Mouse (Mus musculus) left cerebral cortex, postnatal 14 days (tissue): ENCODE measurements around the gene Parl. TPM values are rescaled to one million over a fixed set of nuclear protein-coding genes. Genes with fewer than 3 reads are reported as not detected.

Source experiments
- DNase-seq, 2 experiments: peaks; one replicate each; pipeline ENCODE4 v3.0.0; 2021 to 2022; ENCODE audit warnings: low spot score in 2 of 2, mixed read lengths in 1 of 2
- intact Hi-C: fragments of 180-260 bp; cut with DNase I; formaldehyde crosslinking; loops from one replicate; pipeline ENCODE4 v1.15.1; 2025
- long read RNA-seq, 2 experiments: library from polyadenylated mRNA; stranded (forward); transcript quantifications; one replicate each; pipeline ENCODE4 v2.0.0; 2021
- total RNA-seq, 2 experiments: library from RNA; stranded (reverse); gene quantifications; 2 replicates each; pipeline ENCODE4 v1.2.3; 2021

Gene Parl
- 10 to 100 TPM; 62.2 to 63.4 TPM for total RNA-seq
- long read RNA-seq, experiment 1, transcript Parl-201 (10 exons, 1,348 nt) = major isoform, 38 of 47 reads
- long read RNA-seq, experiment 1, partial matches to known transcripts = 1 of 47 reads
- long read RNA-seq, experiment 1, other reads (novel, unspliced or antisense) = 1 of 47 reads
- long read RNA-seq, experiment 2, transcript Parl-201 (10 exons, 1,348 nt) = major isoform, 24 of 32 reads
- long read RNA-seq, experiment 2, partial matches to known transcripts = 1 of 32 reads
- long read RNA-seq, experiment 2, other reads (novel, unspliced or antisense) = 6 of 32 reads

- intact Hi-C loops = loop anchor here (1.0 to 10.0 kb wide), 3 partner anchors 60 to 173 kb away; partner anchors contain the start of gene Map6d1
- DNase-seq = peak; percentile 85 to 88
These were observed at the start of gene Parl for GRCm38 (mm10) chr16:20301770-20302649. Parl (minus strand) TSS chr16:20302387.

GRCm38 (mm10) chr16:20345464-20345863, 43.3 kb upstream of the Parl start:
- intact Hi-C loops = no loop called here
- no peak for DNase-seq

- intact Hi-C loops = no loop called here
- peak; percentile 70 to 78 for DNase-seq
These were observed 36.4 kb upstream of the Parl start for GRCm38 (mm10) chr16:20338616-20339015.

GRCm38 (mm10) chr16:20334918-20335317, 32.7 kb upstream of the Parl start:
- DNase-seq = no peak
- intact Hi-C loops = no loop called here

- intact Hi-C loops = no loop called here
- DNase-seq = no peak
These were observed 26.1 kb upstream of the Parl start for GRCm38 (mm10) chr16:20328306-20328705.

GRCm38 (mm10) chr16:20325286-20325685, 23.1 kb upstream of the Parl start, which contains the start of gene Cyp2ab1:
Cyp2ab1 (minus strand) TSS chr16:20325404.
- intact Hi-C loops = no loop called here
- no peak for DNase-seq

GRCm38 (mm10) chr16:20323907-20324306, 21.7 kb upstream of the Parl start:
- DNase-seq = no peak
- intact Hi-C loops = no loop called here

GRCm38 (mm10) chr16:20322274-20322673, 20.1 kb upstream of the Parl start:
- no peak for DNase-seq
- intact Hi-C loops = no loop called here

GRCm38 (mm10) chr16:20316770-20317169, 14.6 kb upstream of the Parl start:
- DNase-seq = no peak

GRCm38 (mm10) chr16:20315266-20315665, 13.1 kb upstream of the Parl start:
- DNase-seq = no peak
- intact Hi-C loops = no loop called here

More at GRCm38 (mm10) chr16:20316770-20317169, 14.6 kb upstream of the Parl start:
- intact Hi-C loops = no loop called here

GRCm38 (mm10) chr16:20312272-20312671, 10.1 kb upstream of the Parl start:
- DNase-seq = no peak
- intact Hi-C loops = no loop called here

GRCm38 (mm10) chr16:20300076-20300475, 2.1 kb downstream of the Parl start:
- intact Hi-C loops = loop anchor here (5.0 to 10.0 kb wide), 2 partner anchors 58 to 175 kb away; partner anchors contain the start of gene Map6d1
- no peak for DNase-seq

- intact Hi-C loops = loop anchor here (10.0 kb wide), 1 partner anchor 45 kb away; no protein-coding TSS in a partner anchor
- DNase-seq = no peak
These were observed 21.9 kb downstream of the Parl start for GRCm38 (mm10) chr16:20280238-20280637.

- intact Hi-C loops = no loop called here
- no peak for DNase-seq
These were observed 22.8 kb downstream of the Parl start for GRCm38 (mm10) chr16:20279395-20279794.

- intact Hi-C loops = no loop called here
- DNase-seq = no peak
These were observed 29.2 kb downstream of the Parl start for GRCm38 (mm10) chr16:20272994-20273393.

GRCm38 (mm10) chr16:20271339-20271738, 30.8 kb downstream of the Parl start:
- no peak for DNase-seq
- intact Hi-C loops = no loop called here

- DNase-seq = no peak
- intact Hi-C loops = no loop called here
These were observed 37.1 kb downstream of the Parl start for GRCm38 (mm10) chr16:20265089-20265488.

GRCm38 (mm10) chr16:20257926-20258325, 44.3 kb downstream of the Parl start:
- intact Hi-C loops = no loop called here
- DNase-seq = no peak

GRCm38 (mm10) chr16:20248442-20249174, 53.6 kb downstream of the Parl start:
- DNase-seq = peak in 1 of 2 experiments; percentile 57
- intact Hi-C loops = no loop called here

- intact Hi-C loops = no loop called here
- DNase-seq = no peak
These were observed 55.1 kb downstream of the Parl start for GRCm38 (mm10) chr16:20247103-20247502.
